Mouse (Mus musculus) layer of hippocampus, adult 2 months (tissue): ENCODE results near the gene Cadps2. TPM values are rescaled to one million over a fixed set of nuclear protein-coding genes. Genes with fewer than 3 reads are reported as not detected.

Source experiments
- DNase-seq, 2 experiments: peaks; one replicate each; pipeline ENCODE4 v3.0.0; 2022; ENCODE audit warnings: low spot score in 2 of 2
- H3K27ac ChIP-seq: fragments of 200-600 bp; 2 replicates; pipeline ENCODE4 v1.8.1; 2022
- H3K4me3 ChIP-seq: fragments of 200-600 bp; 2 replicates; pipeline ENCODE4 v1.8.1; 2022; ENCODE audit warnings: mild to moderate bottlenecking
- CTCF ChIP-seq: fragments of 200-600 bp; conservative IDR thresholded peaks from 2 replicates; pipeline ENCODE4 v1.8.1; 2022; ENCODE audit warnings: antibody characterized with exemption, mild to moderate bottlenecking, moderate library complexity
- total RNA-seq, 2 experiments: library from RNA; stranded (reverse); gene quantifications; 2 replicates each; pipeline ENCODE4 v1.2.3; 2021

The Cadps2 gene
- total RNA-seq, 2 experiments from 2014 or later: 81.1 to 81.7 TPM

DNA sequence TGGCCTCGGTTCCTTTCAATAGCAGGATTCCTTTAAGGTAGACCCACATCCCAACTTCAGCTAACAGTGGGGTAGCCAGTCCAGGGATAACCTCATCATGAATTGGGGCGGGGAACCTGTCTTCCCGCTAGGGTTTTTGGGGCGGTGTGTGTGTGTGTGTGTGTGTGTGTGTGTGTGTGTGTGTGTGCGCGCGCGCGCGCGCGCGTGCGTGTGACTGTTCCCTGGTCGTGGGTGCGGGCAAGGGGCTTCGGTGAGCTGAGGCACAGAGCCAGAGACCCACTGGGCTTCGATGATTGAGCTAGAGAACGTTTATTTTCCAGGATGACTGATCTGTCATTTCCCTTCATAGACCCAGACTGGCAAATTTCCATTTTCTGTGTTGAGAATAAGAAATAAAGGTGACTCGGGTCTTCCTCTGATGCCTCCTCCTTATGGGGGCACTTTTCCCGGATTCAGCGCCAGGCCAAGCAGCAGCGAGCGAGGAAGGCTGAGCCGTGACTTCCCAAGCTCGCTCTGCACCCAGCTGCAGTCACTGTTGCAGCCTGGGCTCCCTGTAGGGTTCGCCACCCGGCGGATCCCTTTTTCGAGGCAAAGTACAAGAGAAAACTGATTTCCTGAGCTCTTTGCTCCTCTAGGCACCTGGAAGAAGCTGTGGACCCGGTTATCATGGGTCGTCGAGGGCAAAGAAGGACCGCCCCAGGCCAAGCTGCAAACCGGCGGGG lies 579.0 kb downstream of the Cadps2 start:
- no peak for TF ChIP-seq CTCF
- DNase-seq: no peak
- Histone ChIP-seq H3K27ac (no peak overlapping the region), H3K4me3 (no peak overlapping the region)

DNA sequence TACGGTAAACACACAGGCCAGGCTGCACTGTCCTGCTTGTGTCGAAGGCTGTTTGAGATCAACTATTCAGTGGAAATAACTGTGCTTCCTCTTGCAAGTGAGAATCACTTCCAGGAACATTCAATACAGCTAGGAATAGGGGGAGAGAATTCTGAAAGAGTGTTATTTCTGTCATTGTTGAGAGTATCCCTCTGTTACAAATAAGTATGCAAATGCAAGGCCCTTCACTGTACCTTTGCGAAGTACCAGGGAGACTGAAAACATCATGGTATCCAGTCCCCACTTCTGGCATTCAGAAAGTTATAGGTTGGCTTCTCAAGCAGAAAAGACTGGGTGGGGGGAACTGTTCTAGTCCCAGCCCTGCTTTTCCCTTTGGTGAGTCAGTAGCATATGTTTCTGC lies 581.2 kb downstream of the Cadps2 start:
- TF ChIP-seq CTCF: no peak
- Histone ChIP-seq H3K4me3 (no peak overlapping the region), H3K27ac (no peak overlapping the region)
- DNase-seq: no peak

DNA sequence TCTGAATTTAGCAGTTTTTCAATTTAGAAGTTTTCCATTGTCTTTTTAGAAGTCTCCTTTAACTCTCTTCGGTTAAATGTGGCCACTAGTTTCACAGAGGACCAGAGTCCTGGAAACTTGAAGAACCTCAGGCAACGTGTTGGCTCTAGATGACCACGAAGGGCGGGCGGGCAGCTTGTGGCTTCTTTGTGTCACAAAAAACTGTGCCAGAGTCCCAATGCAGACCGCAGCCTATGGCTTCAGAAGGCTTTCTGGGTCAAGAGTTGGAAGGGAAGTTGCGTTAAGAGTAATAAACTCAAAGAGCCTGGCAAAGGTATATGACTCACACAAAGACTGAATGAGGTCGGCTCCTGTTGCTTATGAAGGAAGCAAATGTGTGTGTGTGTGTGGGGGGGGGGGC lies 584.1 kb downstream of the Cadps2 start:
- H3K4me3 ChIP-seq: no peak overlapping the region
- no peak for DNase-seq
- no peak for TF ChIP-seq CTCF
- H3K27ac ChIP-seq: no peak overlapping the region

DNA sequence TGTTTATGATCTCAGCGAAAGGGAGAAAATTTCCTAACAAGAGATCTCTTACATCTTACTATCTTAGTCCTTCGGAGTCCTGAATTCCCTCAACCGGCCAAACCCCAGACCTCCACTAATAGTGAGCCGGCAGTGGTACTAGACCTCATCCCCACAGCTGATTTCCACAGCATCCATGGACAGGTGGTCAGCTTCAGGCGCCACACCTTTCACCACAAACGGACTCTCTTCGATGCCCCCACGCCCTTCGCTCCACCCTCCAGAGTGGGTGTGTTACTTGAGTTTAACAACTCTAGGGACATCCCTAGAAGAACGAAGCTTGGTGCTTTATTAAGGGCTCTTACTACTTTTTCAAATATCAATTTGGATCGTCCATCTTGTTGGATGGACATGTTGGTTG lies 584.6 kb downstream of the Cadps2 start:
- TF ChIP-seq CTCF: no peak
- no peak for DNase-seq
- H3K27ac ChIP-seq: no peak overlapping the region
- no peak overlapping the region for H3K4me3 ChIP-seq

DNA sequence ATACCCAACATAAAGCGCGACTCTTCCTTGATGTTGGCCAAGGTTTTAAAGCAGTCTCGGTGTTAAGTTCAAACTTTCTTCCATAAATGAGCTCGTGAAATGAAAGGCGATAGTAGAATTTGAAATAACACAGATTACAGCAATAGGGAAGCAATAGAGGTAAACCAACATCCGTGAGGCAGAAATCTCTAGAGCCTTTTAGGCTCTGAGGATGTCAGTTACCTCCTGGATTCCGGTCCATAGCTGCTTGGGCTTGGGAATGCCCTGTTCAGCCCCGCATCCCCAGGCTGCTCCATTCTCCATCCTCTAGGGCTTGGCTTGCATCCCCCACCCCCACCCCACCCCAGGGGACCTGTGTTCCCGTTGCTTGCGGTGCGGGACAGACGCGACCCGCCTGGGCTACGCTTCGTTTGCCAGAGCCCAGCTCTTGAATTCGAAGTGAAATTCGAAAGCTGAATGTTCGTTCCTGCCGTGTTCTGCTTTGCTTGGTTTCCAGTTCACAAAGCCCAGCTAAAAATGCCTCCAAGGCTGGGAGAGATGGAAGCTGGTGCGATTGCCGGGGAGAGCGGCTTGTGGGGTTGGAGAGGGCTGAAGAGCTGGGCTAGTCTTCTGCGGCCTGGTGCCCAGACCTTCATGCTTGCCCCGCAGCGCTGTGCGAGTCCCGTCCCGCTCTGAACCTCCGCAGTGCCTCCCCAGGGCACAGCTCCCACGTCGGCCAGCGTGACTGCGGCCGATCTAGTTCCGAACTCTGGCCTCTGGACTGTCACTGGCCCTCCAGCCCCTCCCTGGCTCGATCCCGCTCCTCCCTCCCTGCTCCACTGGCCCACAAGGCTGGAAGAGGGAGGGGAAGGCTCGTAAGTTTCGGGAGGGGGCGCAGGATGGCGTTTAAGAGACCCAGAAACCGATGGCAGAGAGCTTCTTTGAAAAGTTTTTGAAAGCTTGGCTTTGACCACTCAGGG lies 585.6 kb downstream of the Cadps2 start:
- H3K27ac ChIP-seq: no peak overlapping the region
- TF ChIP-seq CTCF: no peak
- DNase-seq: no peak
- no peak overlapping the region for H3K4me3 ChIP-seq

DNA sequence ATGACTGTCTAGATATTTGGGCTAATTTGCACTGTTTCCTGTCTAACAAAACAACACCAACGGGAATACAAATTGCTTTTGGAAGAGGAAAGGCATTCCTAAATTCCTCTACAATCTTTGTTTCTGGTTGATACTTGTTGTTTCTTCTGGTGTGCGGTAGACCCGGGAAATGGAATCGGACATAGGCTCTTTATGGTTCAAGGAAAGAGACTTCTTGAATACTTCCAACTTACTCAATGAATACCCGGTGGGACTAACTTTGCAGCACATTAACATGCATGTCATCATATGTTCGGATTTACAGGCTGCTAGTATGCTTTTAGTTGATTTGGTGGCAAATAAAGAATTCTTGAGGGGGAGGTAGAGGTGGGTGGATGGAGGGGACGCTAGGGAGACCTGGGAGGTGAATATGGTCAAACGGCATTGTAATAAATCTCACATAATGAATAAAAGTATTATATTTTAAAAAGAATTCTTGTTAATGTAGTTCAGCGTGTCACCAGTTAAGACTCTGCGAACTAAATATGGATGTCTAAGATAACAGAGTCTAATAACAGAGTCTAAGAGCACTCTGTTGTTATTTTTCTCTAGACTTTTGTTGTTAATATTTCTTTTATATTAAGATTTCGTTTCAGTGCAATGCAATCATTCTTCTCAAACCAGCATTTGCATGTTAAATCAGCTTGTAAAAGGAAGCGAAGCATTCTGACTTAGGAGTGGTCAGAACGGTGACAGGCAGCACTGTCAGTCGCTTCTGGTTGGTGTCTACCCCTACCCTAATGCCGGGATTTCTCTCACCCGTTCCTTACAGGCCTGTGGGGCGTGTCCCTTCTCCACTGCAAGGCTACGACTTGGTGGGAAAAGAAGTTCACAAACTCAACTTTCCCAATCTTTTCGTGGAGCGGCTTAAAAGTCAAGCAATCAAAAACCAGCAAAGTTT lies 586.8 kb downstream of the Cadps2 start:
- no peak overlapping the region for H3K4me3 ChIP-seq
- DNase-seq: no peak
- TF ChIP-seq CTCF: no peak
- H3K27ac ChIP-seq: no peak overlapping the region

DNA sequence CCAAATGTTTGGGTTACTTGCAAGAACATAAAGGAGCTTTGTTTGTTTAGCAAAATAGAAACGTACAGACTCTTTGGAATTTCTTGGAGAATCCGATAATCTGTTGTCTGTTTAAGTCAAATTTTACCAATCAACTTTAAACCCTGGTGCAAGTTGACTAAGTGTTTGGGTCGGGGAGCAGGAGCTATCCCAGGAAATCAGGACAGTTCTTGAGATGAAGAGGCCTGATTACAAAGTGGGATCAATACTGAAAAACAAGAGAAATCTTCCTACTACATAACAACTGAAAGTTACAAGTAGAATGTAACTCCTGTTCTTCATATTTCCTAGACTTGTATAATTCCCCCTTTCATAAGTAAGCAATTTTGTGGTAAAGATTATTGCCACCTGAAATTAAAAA lies 587.8 kb downstream of the Cadps2 start:
- Histone ChIP-seq H3K27ac (no peak overlapping the region), H3K4me3 (no peak overlapping the region)
- TF ChIP-seq CTCF: no peak
- no peak for DNase-seq

DNA sequence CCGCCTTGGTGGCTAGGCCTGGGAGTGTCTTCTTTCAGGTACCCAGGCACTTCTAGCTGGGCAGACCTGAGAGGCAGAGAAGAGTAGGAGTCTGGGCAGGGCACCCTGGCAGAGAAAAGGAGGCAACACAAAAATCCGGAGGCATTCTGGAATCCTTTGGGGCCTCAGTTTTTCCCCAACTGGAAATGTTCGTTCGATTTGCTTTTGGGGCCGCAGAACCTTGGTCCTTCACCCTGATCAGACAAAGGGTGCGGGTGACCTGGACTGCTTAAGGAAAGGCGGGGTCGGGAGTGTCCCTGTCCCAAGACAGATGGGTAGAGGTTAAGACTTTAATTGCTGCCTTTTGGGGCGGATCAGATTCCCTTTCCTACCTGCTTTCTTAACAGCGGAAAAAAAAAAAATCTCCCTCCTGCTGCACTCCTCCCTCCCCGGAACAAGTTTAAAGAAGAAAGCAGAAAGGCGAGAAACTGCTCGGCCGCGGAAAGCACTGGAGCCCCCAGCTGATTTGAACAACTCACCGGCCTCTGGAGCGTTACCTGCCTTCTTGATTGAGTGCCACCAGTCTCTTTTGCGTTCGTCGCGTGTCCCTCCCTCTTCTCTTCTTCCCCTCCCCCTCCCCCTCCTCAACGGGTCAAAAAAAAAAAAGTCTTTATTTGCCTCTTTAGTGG lies 588.8 kb downstream of the Cadps2 start:
- DNase-seq: no peak
- no peak overlapping the region for H3K4me3 ChIP-seq
- no peak overlapping the region for H3K27ac ChIP-seq
- no peak for TF ChIP-seq CTCF

DNA sequence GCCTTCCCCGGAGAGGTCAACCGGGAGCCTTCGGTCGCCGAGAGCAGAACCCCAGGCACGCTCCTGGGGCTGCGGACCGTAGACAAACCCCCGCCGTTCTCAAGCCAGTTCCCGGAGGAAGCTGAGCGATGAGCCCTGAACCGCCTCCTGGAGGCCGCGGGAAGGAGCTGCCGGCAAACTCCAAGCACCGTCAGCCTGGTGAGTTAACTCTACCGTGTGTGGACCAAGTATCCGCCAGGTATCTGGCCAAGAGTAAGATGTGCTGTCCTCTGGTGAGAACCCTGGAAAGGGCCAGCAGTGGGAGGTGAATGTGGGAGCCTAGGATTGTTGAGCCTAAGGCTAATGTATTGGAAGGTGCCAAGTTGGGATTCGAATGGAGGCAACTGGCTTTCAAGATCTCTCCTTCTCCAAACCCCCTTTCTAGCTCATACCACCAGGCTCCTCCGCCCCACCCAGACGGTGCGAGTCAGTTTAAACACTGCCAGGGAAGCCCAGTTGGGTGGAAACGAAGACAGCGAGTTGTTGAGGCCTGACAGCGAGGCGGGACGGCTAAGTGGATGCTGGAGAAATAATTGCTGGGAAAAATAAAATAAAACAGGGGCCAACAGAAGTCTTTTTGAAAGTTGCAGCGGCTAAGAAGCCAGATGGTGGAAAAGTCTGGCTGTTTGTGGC lies 589.5 kb downstream of the Cadps2 start:
- 0 out of 2 replicates have a peak, but pooled peaks have one; percentile 12 for TF ChIP-seq CTCF
- H3K4me3 ChIP-seq: no peak overlapping the region
- H3K27ac ChIP-seq: no peak overlapping the region
- no peak for DNase-seq

DNA sequence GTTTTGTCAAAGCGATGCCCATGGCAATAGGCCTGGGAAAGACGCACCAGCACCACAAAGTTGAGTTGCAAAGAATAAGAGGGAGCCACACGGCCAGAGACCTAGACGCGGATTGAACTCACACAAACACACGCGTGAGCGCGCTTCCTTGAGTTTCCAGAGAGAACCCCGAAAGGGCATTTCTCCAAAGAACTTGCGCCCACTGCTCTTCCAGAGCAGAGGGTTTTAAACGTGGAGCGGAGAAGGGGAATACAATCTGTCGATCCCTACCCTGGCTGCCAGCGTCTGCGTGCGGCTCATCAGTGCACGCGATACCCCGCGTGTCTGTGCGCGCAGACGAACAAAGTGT lies 590.2 kb downstream of the Cadps2 start:
- no peak for TF ChIP-seq CTCF
- H3K4me3 ChIP-seq: no peak overlapping the region
- no peak overlapping the region for H3K27ac ChIP-seq
- no peak for DNase-seq

DNA sequence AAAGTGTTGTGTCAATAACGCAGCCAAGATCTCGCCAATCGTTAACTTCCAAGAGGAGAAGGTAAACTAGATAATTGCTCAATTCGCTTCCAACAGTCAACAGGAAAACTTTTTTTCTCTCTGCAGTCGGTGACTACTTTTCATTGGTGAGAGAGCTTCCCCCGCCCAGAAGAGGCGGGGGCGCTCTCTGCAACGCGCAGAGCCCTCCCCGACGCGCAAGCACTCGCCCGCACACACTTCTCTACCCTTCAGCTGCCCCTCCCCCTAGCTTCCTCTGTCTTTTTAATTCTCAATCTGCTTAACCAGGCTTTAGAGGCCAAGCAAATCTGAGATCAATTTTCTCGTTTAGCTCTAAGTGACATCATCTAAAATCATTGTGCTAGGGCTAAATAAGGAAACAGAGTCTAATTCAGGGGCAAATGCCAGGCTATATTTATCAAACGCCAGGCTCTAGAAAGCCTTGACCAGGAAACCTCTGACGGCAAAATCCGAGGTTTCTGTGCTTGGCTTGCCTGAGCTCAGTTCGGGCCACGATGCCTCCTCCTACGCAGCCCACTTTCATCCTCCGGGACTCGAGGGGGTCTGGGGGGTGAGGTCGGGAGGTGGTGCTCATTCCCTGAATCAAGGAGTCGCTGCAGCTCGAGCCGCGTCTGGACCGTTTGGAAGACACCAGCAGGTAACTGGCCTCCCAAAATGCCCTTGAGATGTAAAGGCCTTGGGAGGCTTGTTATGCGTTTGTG lies 590.7 kb downstream of the Cadps2 start, which contains the start of gene Fezf1:
Gene Fezf1, minus strand, starts transcription at position 50 of the 740 bp plus-strand sequence.
- no peak within 1 kb of the TSS for H3K27ac ChIP-seq
- DNase-seq: no peak
- no peak for TF ChIP-seq CTCF
- no peak within 1 kb of the TSS for H3K4me3 ChIP-seq
